ENCODE assay signal across 16 mouse cellular contexts in genomic region chr6:22417189-22417588, GRCm38 (mm10).
DNase-seq lines count a peak whose midpoint lies in the region; ATAC-seq lines count a peak whose summit lies in the region.
"Had no signal": no experiment of that assay in that cellular context is flagged by ENCODE, and none has a peak within 500 bp of the region (broad histone marks: within the 10 kb centered on the region; RNA-seq: fewer than 3 reads in every experiment).

No protein-coding gene starts in this region.

- H3K4me1 ChIP-seq in limb, embryonic 10.5 days, result peaks cover 7% of the 10 kb centered on the region; the same call in 1 of the 2 replicates
- H3K4me1 ChIP-seq: midbrain, embryonic 15.5 days had no signal

- DNase-seq in adrenal gland, adult 8-10 months, result peak; percentile 48
- DNase-seq in adrenal gland, postnatal 25 days, result no peak
- peak; percentile 51 for DNase-seq in adrenal gland, postnatal 14 days
- DNase-seq in kidney, adult 11 months, result peak; percentile 75
- peak; percentile 32 for DNase-seq in limb, embryonic 10.5 days (ENCODE audit: low spot score)
- no peak for DNase-seq in gastrocnemius, postnatal 25 days
- DNase-seq in retina, embryonic 14.5 days (ENCODE audit: low spot score), result no peak
- DNase-seq: cerebellum, adult 2 months; gastrocnemius, postnatal 10 days; liver, postnatal 0 days; right cerebral cortex, postnatal 4 days; thymus, adult 18-20 months had no signal

- no peaks in the 10 kb centered on the region for H3K27me3 ChIP-seq in limb, embryonic 10.5 days (ENCODE audit: low read depth, poor library complexity, severe bottlenecking)
- H3K27me3 ChIP-seq: midbrain, embryonic 15.5 days had no signal

- no peaks in the 10 kb centered on the region for H3K9me3 ChIP-seq in limb, embryonic 10.5 days (replicated peaks)
- H3K9me3 ChIP-seq: G1E; midbrain, embryonic 15.5 days had no signal

- no peak for ATAC-seq in frontal cortex, adult (ENCODE audit: low TSS enrichment)
- ATAC-seq: liver, postnatal 0 days; midbrain, embryonic 15.5 days had no signal

- no peak overlapping the region for H3K27ac ChIP-seq in limb, embryonic 10.5 days
- H3K27ac ChIP-seq: midbrain, embryonic 15.5 days had no signal

- no peaks in the 10 kb centered on the region for H3K36me3 ChIP-seq in limb, embryonic 10.5 days
- H3K36me3 ChIP-seq: G1E; midbrain, embryonic 15.5 days had no signal

- 41% methylated on average over 2 of the region's 2 CpGs for WGBS in limb, embryonic 10.5 days

- H3K4me3 ChIP-seq in limb, embryonic 10.5 days, result no peak overlapping the region
- H3K4me3 ChIP-seq: erythroblast, embryonic 14.5 days; midbrain, embryonic 15.5 days had no signal

Comparison
In these comparisons a context has a peak if more than half of its experiments do, and no peak if none do; other contexts are left out.
1. DNase-seq: peak in adrenal gland, adult 8-10 months (single experiment), adrenal gland, postnatal 14 days (single experiment), kidney, adult 11 months (single experiment) and limb, embryonic 10.5 days (single experiment); none in adrenal gland, postnatal 25 days (single experiment), gastrocnemius, postnatal 25 days (single experiment) and retina, embryonic 14.5 days (single experiment).